Mouse (Mus musculus): Measurements from ENCODE around the gene Zfp503.

The Zfp503 gene

GRCm38 (mm10) chr14:21989291-21989913, at the start of gene Zfp503:
Gene Zfp503, minus strand, starts transcription at chr14:21989601.
- peak; percentile 77 for DNase-seq (ENCODE audit: low read depth, low spot score)

- DNase-seq (ENCODE audit: low read depth, low spot score), result no peak
These were observed 48.2 kb upstream of the Zfp503 start for GRCm38 (mm10) chr14:22037498-22038131.

- DNase-seq (ENCODE audit: low read depth, low spot score), result no peak
These were observed 47.5 kb upstream of the Zfp503 start for GRCm38 (mm10) chr14:22036802-22037497.

GRCm38 (mm10) chr14:22036338-22036737, 46.9 kb upstream of the Zfp503 start:
- no peak for DNase-seq (ENCODE audit: low read depth, low spot score)

GRCm38 (mm10) chr14:22035900-22036299, 46.5 kb upstream of the Zfp503 start:
- DNase-seq (ENCODE audit: low read depth, low spot score), result no peak

- DNase-seq (ENCODE audit: low read depth, low spot score), result no peak
These were observed 34.1 kb upstream of the Zfp503 start for GRCm38 (mm10) chr14:22023533-22023932.

- no peak for DNase-seq (ENCODE audit: low read depth, low spot score)
These were observed 31.5 kb upstream of the Zfp503 start for GRCm38 (mm10) chr14:22020885-22021284.

- DNase-seq (ENCODE audit: low read depth, low spot score), result no peak
These were observed 30.8 kb upstream of the Zfp503 start for GRCm38 (mm10) chr14:22019949-22020845.

GRCm38 (mm10) chr14:22019252-22019948, 30.0 kb upstream of the Zfp503 start, which contains the start of gene Lrmda:
Gene Lrmda, plus strand, starts transcription at chr14:22019712.
- peak; percentile 9 for DNase-seq (ENCODE audit: low read depth, low spot score)

GRCm38 (mm10) chr14:22017011-22017410, 27.6 kb upstream of the Zfp503 start:
- no peak for DNase-seq (ENCODE audit: low read depth, low spot score)

GRCm38 (mm10) chr14:22014781-22015180, 25.4 kb upstream of the Zfp503 start:
- no peak for DNase-seq (ENCODE audit: low read depth, low spot score)

- no peak for DNase-seq (ENCODE audit: low read depth, low spot score)
These were observed 24.9 kb upstream of the Zfp503 start for GRCm38 (mm10) chr14:22014315-22014714.

- no peak for DNase-seq (ENCODE audit: low read depth, low spot score)
These were observed 17.6 kb upstream of the Zfp503 start for GRCm38 (mm10) chr14:22007006-22007405.

GRCm38 (mm10) chr14:22004943-22005342, 15.5 kb upstream of the Zfp503 start:
- DNase-seq (ENCODE audit: low read depth, low spot score), result no peak

- DNase-seq (ENCODE audit: low read depth, low spot score), result no peak
These were observed 14.2 kb upstream of the Zfp503 start for GRCm38 (mm10) chr14:22003631-22004030.

- no peak for DNase-seq (ENCODE audit: low read depth, low spot score)
These were observed 13.8 kb upstream of the Zfp503 start for GRCm38 (mm10) chr14:22003231-22003630.

- DNase-seq (ENCODE audit: low read depth, low spot score), result no peak
These were observed 10.2 kb upstream of the Zfp503 start for GRCm38 (mm10) chr14:21999588-21999987.

- DNase-seq (ENCODE audit: low read depth, low spot score), result peak; percentile 62
These were observed 5.8 kb upstream of the Zfp503 start for GRCm38 (mm10) chr14:21995031-21995754.

GRCm38 (mm10) chr14:21994061-21994990, 4.9 kb upstream of the Zfp503 start:
- peak; percentile 64 for DNase-seq (ENCODE audit: low read depth, low spot score)
